Mouse (Mus musculus) layer of hippocampus, postnatal 14 days (tissue): ENCODE measurements around the gene Sfxn5. TPM values are rescaled to one million over a fixed set of nuclear protein-coding genes. Genes with fewer than 3 reads are reported as not detected.

Experiments used
- microRNA-seq, 2 experiments: library from miRNA; unstranded; fragments of <30 nt; microRNA quantifications; one replicate each; pipeline ENCODE4 v1.2.0; 2021
- total RNA-seq, 2 experiments: library from RNA; stranded (reverse); gene quantifications; 2 replicates each; pipeline ENCODE4 v1.2.3; 2021

Sfxn5 gene
- total RNA-seq, 2 experiments from 2014 or later, result 154 to 171 TPM

Small RNA genes lying within 50 kb of the gene (microRNA-seq; reads per million reads assigned to microRNA genes)
- gene Mir705, result 0 reads per million in 2 experiments

Other genes starting within 250 kb of the Sfxn5 start
- 10 to 100 TPM; 42.1 to 49.3 TPM for gene Spr, start 195.7 kb downstream of the Sfxn5 start, total RNA-seq
- 10 to 100 TPM; 22.8 to 22.9 TPM for gene Emx1, start 146.0 kb downstream of the Sfxn5 start, total RNA-seq
- 10 to 100 TPM; 50.8 to 56.2 TPM for gene Rab11fip5, start 41.2 kb upstream of the Sfxn5 start, total RNA-seq
- gene Noto, start 90.5 kb upstream of the Sfxn5 start, total RNA-seq, result not detected
- gene Smyd5, start 98.6 kb upstream of the Sfxn5 start, total RNA-seq, result 10 to 100 TPM; 32.8 to 35.4 TPM
- gene Cct7, start 118.1 kb upstream of the Sfxn5 start, total RNA-seq, result 100 to 1,000 TPM; 204 to 218 TPM
- 10 to 100 TPM; 13.7 to 18.1 TPM for gene Pradc1, start 118.5 kb upstream of the Sfxn5 start, total RNA-seq
- 10 to 100 TPM; 89.7 to 94.5 TPM for gene Fbxo41, start 169.6 kb upstream of the Sfxn5 start, total RNA-seq
- gene Egr4, start 180.2 kb upstream of the Sfxn5 start, total RNA-seq, result 10 to 100 TPM; 26.5 to 32.0 TPM